Mouse (Mus musculus): ENCODE data around the gene Mlycd. TPM values are rescaled to one million over a fixed set of nuclear protein-coding genes. Genes with fewer than 3 reads are reported as not detected.

The Mlycd gene
- polyA plus RNA-seq, 1 experiment from 2014 or later, result 12.1 TPM

DNA sequence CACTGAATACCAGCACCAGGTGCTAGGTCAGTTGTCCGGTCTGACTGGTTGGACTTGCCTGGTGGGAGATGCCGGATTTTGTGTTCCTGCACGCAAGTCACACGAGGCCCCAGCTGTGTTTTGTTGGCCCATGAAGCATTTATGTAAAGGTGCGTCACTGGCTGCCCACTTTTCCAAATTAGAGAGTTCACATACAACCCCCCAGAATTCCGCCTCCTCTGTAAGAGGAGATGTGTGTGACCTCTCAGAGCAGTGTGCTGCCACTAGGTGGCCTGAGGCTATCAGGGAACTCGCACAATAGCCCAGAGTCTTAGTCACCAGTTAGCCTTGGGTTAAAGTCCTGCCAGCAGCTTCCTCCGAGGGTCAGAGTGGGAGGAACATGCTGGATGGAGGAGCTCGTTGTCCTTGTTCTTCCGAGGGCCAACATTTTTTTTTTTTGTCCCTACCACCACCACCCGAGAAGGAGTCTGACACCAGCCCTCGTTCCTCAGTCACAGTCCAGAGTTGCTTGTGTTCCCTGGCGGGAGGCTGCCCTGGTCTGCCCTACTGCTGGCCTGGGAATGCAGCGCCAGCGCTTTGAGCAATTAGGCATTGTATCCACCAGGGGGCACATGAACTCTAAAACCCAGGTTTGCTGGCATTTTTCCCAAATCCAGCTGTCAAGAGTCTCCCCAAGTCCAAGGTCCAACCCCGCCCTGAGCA is 45.7 kb downstream of the Mlycd start:
- Histone ChIP-seq H3K4me1 (ENCODE audit: control insufficient read depth, low read depth, low read length) (peaks cover 8% of the 10 kb centered on the region), H3K9ac (ENCODE audit: low read depth, low read length) (no peak overlapping the region), H3K9me3 (replicated peaks; ENCODE audit: control insufficient read depth, low read length) (no peaks in the 10 kb centered on the region), H3K36me3 (ENCODE audit: control insufficient read depth, insufficient read depth) (peaks cover 11% of the 10 kb centered on the region), H3K27me3 (ENCODE audit: control insufficient read depth, insufficient read depth, low read depth, low read length) (0 out of 2 replicates have a peak, but pooled peaks cover under 1% of the 10 kb centered on the region), H3K4me2 (ENCODE audit: low read depth, low read length) (peak overlapping the region; percentile 39), H3K4me3 (ENCODE audit: low read depth, low read length) (no peak overlapping the region), H3K27ac (ENCODE audit: low read length) (no peak overlapping the region)
- ATAC-seq (ENCODE audit: low read depth), result peak; percentile 22
- 21% methylated on average over 16 of the region's 16 CpGs for WGBS (ENCODE audit: insufficient replicate concordance)

DNA sequence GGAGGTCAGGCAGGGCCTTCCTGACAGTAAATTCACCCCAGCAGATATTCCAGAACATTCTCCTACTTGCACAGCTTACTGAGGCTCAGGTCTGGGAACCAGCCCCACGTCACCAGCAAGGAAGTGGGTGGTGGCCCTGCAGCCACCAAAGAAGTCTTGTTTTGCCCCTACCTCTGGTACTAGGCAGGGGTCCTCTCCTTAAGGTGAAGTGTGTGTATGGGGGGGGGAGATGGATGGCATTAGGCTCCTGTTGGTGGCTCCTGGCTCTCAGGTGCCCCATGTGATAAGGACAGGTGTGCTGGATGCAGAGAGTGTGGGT is 46.2 kb downstream of the Mlycd start:
- no peak overlapping the region; the same call in 1 of the 2 replicates for H3K4me2 ChIP-seq (ENCODE audit: low read depth, low read length)
- no peak overlapping the region for H3K9ac ChIP-seq (ENCODE audit: low read depth, low read length)

DNA sequence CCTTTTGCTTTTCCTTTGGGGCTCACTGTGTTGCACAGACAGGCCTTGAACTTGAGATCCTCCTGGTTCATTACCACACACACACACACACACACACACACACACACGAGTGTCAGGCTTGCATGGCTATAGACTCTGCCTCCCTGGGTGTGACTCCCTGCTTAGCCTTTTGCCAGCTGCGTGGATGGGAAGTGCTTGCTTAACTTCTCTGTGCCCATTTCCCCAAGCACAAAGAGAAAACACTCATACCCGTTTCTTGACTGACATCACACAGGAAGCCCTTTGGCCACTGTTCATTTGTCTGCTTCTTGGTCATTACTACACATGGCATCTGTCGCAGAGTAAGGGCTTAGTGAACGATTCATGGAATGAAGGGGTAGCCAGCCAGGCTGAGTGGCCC is 47.3 kb downstream of the Mlycd start:
- H3K36me3 ChIP-seq (ENCODE audit: control insufficient read depth, insufficient read depth), result peaks cover 11% of the 10 kb centered on the region
- H3K4me2 ChIP-seq (ENCODE audit: low read depth, low read length), result no peak overlapping the region
- peaks cover 16% of the 10 kb centered on the region for H3K27me3 ChIP-seq (ENCODE audit: control insufficient read depth, insufficient read depth, low read depth, low read length)
- ATAC-seq (ENCODE audit: low read depth), result no peak
- H3K4me1 ChIP-seq (ENCODE audit: control insufficient read depth, low read depth, low read length), result peaks cover 3% of the 10 kb centered on the region
- no peak overlapping the region for H3K4me3 ChIP-seq (ENCODE audit: low read depth, low read length)
- no peak overlapping the region for H3K9ac ChIP-seq (ENCODE audit: low read depth, low read length)
- WGBS (ENCODE audit: insufficient replicate concordance), result 46% methylated on average over 5 of the region's 5 CpGs
- H3K9me3 ChIP-seq (replicated peaks; ENCODE audit: control insufficient read depth, low read length), result no peaks in the 10 kb centered on the region
- no peak overlapping the region for H3K27ac ChIP-seq (ENCODE audit: low read length)

More for the DNA sequence above, 46.2 kb downstream of the Mlycd start:
- Histone ChIP-seq H3K36me3 (ENCODE audit: control insufficient read depth, insufficient read depth) (peaks cover 11% of the 10 kb centered on the region), H3K9me3 (replicated peaks; ENCODE audit: control insufficient read depth, low read length) (no peaks in the 10 kb centered on the region), H3K4me3 (ENCODE audit: low read depth, low read length) (no peak overlapping the region), H3K27me3 (ENCODE audit: control insufficient read depth, insufficient read depth, low read depth, low read length) (peaks cover 5% of the 10 kb centered on the region), H3K4me1 (ENCODE audit: control insufficient read depth, low read depth, low read length) (peaks cover 8% of the 10 kb centered on the region), H3K27ac (ENCODE audit: low read length) (no peak overlapping the region)
- ATAC-seq (ENCODE audit: low read depth), result no peak
- WGBS (ENCODE audit: insufficient replicate concordance), result 29% methylated on average over 1 of the region's 1 CpGs

DNA sequence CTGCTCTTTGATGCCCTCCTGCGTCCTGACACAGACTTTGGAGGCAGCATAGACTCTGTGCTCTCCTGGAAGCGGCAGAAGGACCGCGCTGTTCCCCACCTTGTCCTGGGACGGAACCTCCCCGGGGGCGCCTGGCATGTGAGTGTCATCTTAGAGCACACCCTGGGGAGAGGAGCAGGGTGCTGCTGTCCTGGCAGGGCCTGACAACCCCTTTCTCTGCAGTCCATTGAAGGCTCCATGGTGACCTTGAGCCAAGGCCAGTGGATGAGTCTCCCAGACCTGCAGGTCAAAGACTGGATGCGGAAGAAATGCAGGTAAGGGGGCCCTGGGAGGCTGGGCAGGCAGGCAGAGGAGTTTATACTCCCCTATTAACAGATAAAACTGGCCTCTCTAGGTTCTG is 48.3 kb downstream of the Mlycd start:
- Histone ChIP-seq H3K4me3 (ENCODE audit: low read depth, low read length) (no peak overlapping the region), H3K27ac (ENCODE audit: low read length) (no peak overlapping the region), H3K9ac (ENCODE audit: low read depth, low read length) (no peak overlapping the region), H3K27me3 (ENCODE audit: control insufficient read depth, insufficient read depth, low read depth, low read length) (peaks cover 25% of the 10 kb centered on the region), H3K4me2 (ENCODE audit: low read depth, low read length) (no peak overlapping the region), H3K4me1 (ENCODE audit: control insufficient read depth, low read depth, low read length) (peaks cover 3% of the 10 kb centered on the region), H3K36me3 (ENCODE audit: control insufficient read depth, insufficient read depth) (peaks cover 11% of the 10 kb centered on the region), H3K9me3 (replicated peaks; ENCODE audit: control insufficient read depth, low read length) (no peaks in the 10 kb centered on the region)
- ATAC-seq (ENCODE audit: low read depth), result no peak
- 81% methylated on average over 8 of the region's 8 CpGs for WGBS (ENCODE audit: insufficient replicate concordance)

DNA sequence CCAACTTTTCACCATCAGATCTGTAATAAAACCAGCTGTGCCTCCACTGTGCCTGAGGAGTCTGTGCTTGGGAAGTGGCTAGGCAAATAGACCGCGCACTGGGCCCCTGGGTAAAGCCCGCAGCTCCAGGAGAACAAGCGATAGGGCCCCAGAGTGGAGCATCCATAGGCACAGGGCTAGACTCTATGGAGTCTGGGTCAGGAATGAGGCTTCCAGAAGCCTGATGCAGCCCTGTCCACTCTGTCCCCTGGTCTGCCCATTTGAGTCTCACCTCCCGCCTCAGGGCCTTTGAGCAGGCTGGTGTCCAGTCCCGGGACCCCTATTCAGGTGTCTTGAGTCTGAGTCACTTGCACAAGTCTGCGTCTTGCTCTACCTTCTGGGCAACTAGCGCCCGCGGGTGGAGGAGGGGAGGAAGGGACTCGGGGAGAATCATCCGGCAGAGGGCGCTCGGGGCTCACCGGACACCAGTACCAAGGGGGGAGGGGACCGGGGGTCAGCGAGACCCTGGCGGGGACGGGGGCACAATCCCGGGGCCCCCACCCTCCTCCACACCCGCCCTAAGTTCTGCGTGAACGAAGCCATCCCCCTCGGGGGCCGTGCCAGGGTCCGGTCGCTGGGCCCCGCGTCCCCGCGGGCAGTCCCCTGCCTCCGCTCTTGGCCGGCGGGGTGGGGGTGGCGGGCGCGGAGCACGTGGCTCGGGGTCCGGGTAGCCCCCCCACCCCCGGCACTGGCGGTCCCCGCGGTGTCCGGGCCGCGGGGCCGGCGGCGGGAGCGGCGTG is 51.7 kb downstream of the Mlycd start, which contains the start of gene Necab2:
Gene Necab2, plus strand, starts transcription at position 509 of the 779 bp plus-strand sequence.
- 3% methylated on average over 26 of the region's 52 CpGs for WGBS (ENCODE audit: insufficient replicate concordance)
- ATAC-seq (ENCODE audit: low read depth), result peak; percentile 44
- Histone ChIP-seq H3K9ac (ENCODE audit: low read depth, low read length) (no peak within 1 kb of the TSS), H3K27ac (ENCODE audit: low read length) (no peak within 1 kb of the TSS), H3K9me3 (replicated peaks; ENCODE audit: control insufficient read depth, low read length) (no peaks in the 10 kb centered on the region), H3K4me1 (ENCODE audit: control insufficient read depth, low read depth, low read length) (no peaks in the 10 kb centered on the region; the same call in 1 of the 2 replicates), H3K27me3 (ENCODE audit: control insufficient read depth, insufficient read depth, low read depth, low read length) (peaks cover 37% of the 10 kb centered on the region), H3K4me2 (ENCODE audit: low read depth, low read length) (peak within 1 kb of the TSS; percentile 55), H3K36me3 (ENCODE audit: control insufficient read depth, insufficient read depth) (peaks cover 11% of the 10 kb centered on the region), H3K4me3 (ENCODE audit: low read depth, low read length) (peak within 1 kb of the TSS; percentile 47)

DNA sequence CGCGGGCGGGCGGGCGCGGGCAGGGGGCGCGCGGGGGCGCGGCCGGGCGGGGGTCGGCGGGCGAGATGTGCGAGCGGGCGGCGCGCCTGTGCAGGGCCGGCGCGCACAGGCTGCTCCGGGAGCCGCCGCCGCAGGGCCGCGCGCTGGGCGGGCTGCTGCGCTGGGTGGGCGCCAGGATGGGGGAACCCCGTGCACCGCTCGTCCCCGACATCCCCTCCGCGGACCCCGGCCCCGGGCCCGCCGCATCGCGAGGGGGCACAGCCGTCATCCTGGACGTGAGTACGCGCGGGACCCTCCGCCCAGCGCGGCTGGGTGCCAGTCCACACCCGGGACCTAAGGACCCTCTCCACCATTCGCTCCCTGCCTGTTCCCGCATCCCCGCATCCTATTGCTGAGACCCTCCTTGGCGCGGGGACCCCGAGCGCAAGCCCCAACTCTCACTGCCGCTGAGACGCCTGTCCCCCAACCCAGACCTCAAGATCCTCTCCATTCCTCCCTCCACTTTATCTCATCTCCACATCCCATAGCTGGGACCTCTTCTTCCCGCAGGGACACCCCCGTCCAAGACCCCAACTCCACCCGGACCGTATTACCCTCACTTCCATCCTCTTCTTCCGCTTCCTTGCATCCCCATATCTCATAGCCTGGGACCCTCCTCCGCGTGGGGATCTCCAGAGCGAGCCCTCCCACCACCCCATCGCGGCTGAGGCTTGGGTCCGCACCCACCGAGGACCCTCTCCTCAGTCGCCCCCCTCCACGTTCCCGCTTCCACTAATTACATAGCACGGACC is 52.5 kb downstream of the Mlycd start:
- H3K4me1 ChIP-seq (ENCODE audit: control insufficient read depth, low read depth, low read length), result no peaks in the 10 kb centered on the region
- peak overlapping the region; percentile 55 for H3K4me2 ChIP-seq (ENCODE audit: low read depth, low read length)
- no peak overlapping the region for H3K27ac ChIP-seq (ENCODE audit: low read length)
- 2% methylated on average over 46 of the region's 80 CpGs for WGBS (ENCODE audit: insufficient replicate concordance)
- H3K9ac ChIP-seq (ENCODE audit: low read depth, low read length), result no peak overlapping the region
- H3K4me3 ChIP-seq (ENCODE audit: low read depth, low read length), result peak overlapping the region; percentile 47
- peaks cover 11% of the 10 kb centered on the region for H3K36me3 ChIP-seq (ENCODE audit: control insufficient read depth, insufficient read depth)
- no peaks in the 10 kb centered on the region for H3K9me3 ChIP-seq (replicated peaks; ENCODE audit: control insufficient read depth, low read length)
- peaks cover 37% of the 10 kb centered on the region for H3K27me3 ChIP-seq (ENCODE audit: control insufficient read depth, insufficient read depth, low read depth, low read length)
- peak; percentile 13 for ATAC-seq (ENCODE audit: low read depth)

DNA sequence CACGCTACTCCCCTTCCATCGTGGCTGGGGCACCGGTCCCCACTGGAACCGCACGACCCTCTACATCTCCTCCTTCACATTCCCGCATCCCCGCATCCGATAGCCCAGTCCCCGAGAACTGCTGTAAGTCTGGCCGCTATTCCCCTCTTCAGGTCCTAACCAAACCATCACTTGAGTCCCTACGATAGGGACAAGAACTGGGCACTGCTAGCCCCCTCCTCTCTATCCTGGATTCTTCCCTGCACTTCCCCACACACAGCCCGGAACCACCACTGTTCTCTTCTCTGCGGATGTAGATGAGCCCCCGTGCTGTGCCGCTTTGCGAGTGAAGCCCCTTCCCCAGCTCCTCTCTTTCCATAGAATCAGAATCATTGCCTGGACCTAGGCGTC is 53.1 kb downstream of the Mlycd start:
- Histone ChIP-seq H3K4me2 (ENCODE audit: low read depth, low read length) (no peak overlapping the region), H3K27me3 (ENCODE audit: control insufficient read depth, insufficient read depth, low read depth, low read length) (peaks cover 37% of the 10 kb centered on the region), H3K4me3 (ENCODE audit: low read depth, low read length) (no peak overlapping the region), H3K4me1 (ENCODE audit: control insufficient read depth, low read depth, low read length) (no peaks in the 10 kb centered on the region), H3K9me3 (replicated peaks; ENCODE audit: control insufficient read depth, low read length) (no peaks in the 10 kb centered on the region), H3K36me3 (ENCODE audit: control insufficient read depth, insufficient read depth) (peaks cover 10% of the 10 kb centered on the region), H3K27ac (ENCODE audit: low read length) (no peak overlapping the region), H3K9ac (ENCODE audit: low read depth, low read length) (no peak overlapping the region)
- ATAC-seq (ENCODE audit: low read depth), result no peak
- WGBS (ENCODE audit: insufficient replicate concordance), result 5% methylated on average over 17 of the region's 17 CpGs

DNA sequence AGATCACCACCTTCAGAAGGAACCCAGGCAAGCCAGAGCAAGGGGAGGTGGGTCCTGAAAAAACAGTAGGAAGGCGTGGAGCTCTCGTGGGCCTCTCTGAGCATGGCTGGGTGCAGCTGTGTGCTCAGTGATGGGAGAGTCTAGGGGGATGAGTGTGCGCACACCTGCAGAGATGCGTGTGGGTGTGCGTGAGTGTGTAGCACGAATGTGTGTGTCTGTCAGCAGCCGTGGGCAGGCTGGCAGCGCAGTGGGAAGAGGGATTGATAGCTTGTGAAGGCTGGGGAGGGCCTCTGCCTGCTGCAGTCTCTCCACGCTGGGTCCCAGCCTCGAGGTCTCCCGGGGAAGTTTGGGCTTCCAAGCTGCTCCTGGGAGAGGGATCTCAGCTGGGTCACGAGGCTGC is 54.9 kb downstream of the Mlycd start:
- Histone ChIP-seq H3K4me1 (ENCODE audit: control insufficient read depth, low read depth, low read length) (no peaks in the 10 kb centered on the region), H3K36me3 (ENCODE audit: control insufficient read depth, insufficient read depth) (no peaks in the 10 kb centered on the region), H3K27me3 (ENCODE audit: control insufficient read depth, insufficient read depth, low read depth, low read length) (peaks cover 37% of the 10 kb centered on the region), H3K27ac (ENCODE audit: low read length) (no peak overlapping the region), H3K4me2 (ENCODE audit: low read depth, low read length) (no peak overlapping the region), H3K4me3 (ENCODE audit: low read depth, low read length) (no peak overlapping the region), H3K9ac (ENCODE audit: low read depth, low read length) (no peak overlapping the region), H3K9me3 (replicated peaks; ENCODE audit: control insufficient read depth, low read length) (no peaks in the 10 kb centered on the region)
- 58% methylated on average over 12 of the region's 12 CpGs for WGBS (ENCODE audit: insufficient replicate concordance)
- ATAC-seq (ENCODE audit: low read depth), result no peak

Measured in liver, embryonic 16.5 days (tissue).